Mouse (Mus musculus) MEL (cell line): ENCODE measurements at regions not wholly inside any gene's neighbourhood (a gene's known extent, or its start where the extent isn't known, plus 50 kb on each side); places are given as distances from the start of the nearest gene placed in this dataset.

Source experiments
- DNase-seq: peaks from one replicate; pipeline ENCODE4 v3.0.0; 2011; ENCODE audit warnings: low read depth, low spot score
- H3K27ac ChIP-seq: 2 replicates; pipeline ENCODE4 v1.5.1; 2012; ENCODE audit warnings: low read depth, mild to moderate bottlenecking, control low read depth, low read length, moderate library complexity; ENCODE audit not compliant: control insufficient read depth
- H3K27me3 ChIP-seq, 2 experiments: fragments of 150-350 bp in 1 of 2; sonication (generic) in 1 of 2; 2 replicates each; pipeline ENCODE4 v1.6.1; 2012; ENCODE audit warnings: low read length in 2 of 2, mild to moderate bottlenecking in 2 of 2, improper control_type of control experiment in 1 of 2, moderate library complexity in 1 of 2; ENCODE audit not compliant: insufficient read depth in 2 of 2, control insufficient read depth in 1 of 2
- H3K36me3 ChIP-seq, 2 experiments: 2 replicates each; pipeline ENCODE4 v1.6.1; 2012 to 2014; ENCODE audit warnings: low read length in 2 of 2, improper control_type of control experiment in 1 of 2, inconsistent platforms in 1 of 2, mild to moderate bottlenecking in 1 of 2; ENCODE audit not compliant: insufficient read depth in 2 of 2, control insufficient read depth in 1 of 2
- H3K4me1 ChIP-seq, 2 experiments: fragments of 150-350 bp in 1 of 2; sonication (generic) in 1 of 2; 2 replicates each; pipeline ENCODE4 v1.6.1; 2012; ENCODE audit warnings: low read length in 2 of 2, improper control_type of control experiment in 1 of 2, mild to moderate bottlenecking in 1 of 2; ENCODE audit not compliant: insufficient read depth in 2 of 2, control insufficient read depth in 1 of 2
- H3K4me3 ChIP-seq, 2 experiments: fragments of 150-350 bp in 1 of 2; sonication (generic) in 1 of 2; 2 replicates each; pipeline ENCODE4 v1.5.1; 2012; ENCODE audit warnings: low read depth in 2 of 2, low read length in 2 of 2, mild to moderate bottlenecking in 2 of 2, moderate library complexity in 2 of 2, control low read depth in 1 of 2, improper control_type of control experiment in 1 of 2; ENCODE audit not compliant: control insufficient read depth in 1 of 2, insufficient read depth in 1 of 2
- H3K79me2 ChIP-seq: 2 replicates; pipeline ENCODE4 v1.6.1; 2012; ENCODE audit warnings: mild to moderate bottlenecking, low read length, moderate library complexity; ENCODE audit not compliant: control insufficient read depth, poor library complexity, insufficient read depth
- H3K9ac ChIP-seq: 2 replicates; pipeline ENCODE4 v1.6.1; 2012; ENCODE audit warnings: low read depth, mild to moderate bottlenecking, control low read depth, low read length, moderate library complexity; ENCODE audit not compliant: control insufficient read depth, poor library complexity, severe bottlenecking
- H3K9me3 ChIP-seq: fragments of 150-350 bp; sonication (generic); replicated peaks from 2 replicates; pipeline ENCODE4 v1.6.1; 2012; ENCODE audit warnings: mild to moderate bottlenecking, low read length, improper control_type of control experiment, moderate library complexity; ENCODE audit not compliant: insufficient read depth
- BHLHE40 ChIP-seq: IDR thresholded peaks from 2 replicates; pipeline ENCODE4 v1.6.1; 2012; ENCODE audit warnings: low read depth, mild to moderate bottlenecking, inconsistent platforms, low read length, improper control_type of control experiment, borderline replicate concordance
- E2F4 ChIP-seq: IDR thresholded peaks from 2 replicates; pipeline ENCODE4 v1.6.1; 2011; ENCODE audit warnings: low read depth, low read length, improper control_type of control experiment, borderline replicate concordance
- EP300 ChIP-seq, 2 experiments: IDR thresholded peaks; 2 replicates each; pipeline ENCODE4 v1.6.1; 2011; ENCODE audit warnings: improper control_type of control experiment in 2 of 2, low read length in 2 of 2, low read depth in 1 of 2, mild to moderate bottlenecking in 1 of 2
- ETS1 ChIP-seq: IDR thresholded peaks from 2 replicates; pipeline ENCODE4 v1.6.1; 2012; ENCODE audit warnings: low read depth, mild to moderate bottlenecking, inconsistent platforms, low read length, improper control_type of control experiment, moderate library complexity
- GABPA ChIP-seq: IDR thresholded peaks from 2 replicates; pipeline ENCODE4 v1.6.1; 2012; ENCODE audit warnings: low read depth, mild to moderate bottlenecking, inconsistent platforms, low read length, improper control_type of control experiment, moderate library complexity
- GATA1 ChIP-seq: IDR thresholded peaks from 2 replicates; pipeline ENCODE4 v1.6.1; 2011; ENCODE audit warnings: low read depth, low read length, improper control_type of control experiment
- JUND ChIP-seq: IDR thresholded peaks from 2 replicates; pipeline ENCODE4 v1.6.1; 2011; ENCODE audit warnings: low read depth, mild to moderate bottlenecking, improper control_type of control experiment, low read length
- MAX ChIP-seq: IDR thresholded peaks from 2 replicates; pipeline ENCODE4 v1.6.1; 2011; ENCODE audit warnings: low read length, improper control_type of control experiment
- MAZ ChIP-seq: IDR thresholded peaks from 2 replicates; pipeline ENCODE4 v1.6.1; 2012; ENCODE audit warnings: low read depth, mild to moderate bottlenecking, inconsistent platforms, low read length, improper control_type of control experiment
- MXI1 ChIP-seq: IDR thresholded peaks from 2 replicates; pipeline ENCODE4 v1.6.1; 2011; ENCODE audit warnings: mild to moderate bottlenecking, low read depth, low read length, improper control_type of control experiment
- MYB ChIP-seq: IDR thresholded peaks from 2 replicates; pipeline ENCODE4 v1.6.1; 2011; ENCODE audit warnings: mild to moderate bottlenecking, low read depth, low read length, improper control_type of control experiment
- NELFE ChIP-seq: IDR thresholded peaks from 2 replicates; pipeline ENCODE4 v1.6.1; 2011; ENCODE audit warnings: low read depth, low read length, improper control_type of control experiment
- NRF1 ChIP-seq: IDR thresholded peaks from 2 replicates; pipeline ENCODE4 v1.6.1; 2014; ENCODE audit warnings: low read depth, mild to moderate bottlenecking, inconsistent platforms, low read length, improper control_type of control experiment, moderate library complexity; ENCODE audit not compliant: poor library complexity, insufficient read depth, severe bottlenecking
- POLR2AphosphoS5 ChIP-seq: IDR thresholded peaks from 2 replicates; pipeline ENCODE4 v1.6.1; 2012; ENCODE audit warnings: low read depth, borderline replicate concordance, mild to moderate bottlenecking, inconsistent platforms, low read length, moderate library complexity, mixed read lengths
- RAD21 ChIP-seq: IDR thresholded peaks from 2 replicates; pipeline ENCODE4 v1.6.1; 2011; ENCODE audit warnings: mild to moderate bottlenecking, low read depth, low read length, improper control_type of control experiment
- SIN3A ChIP-seq: IDR thresholded peaks from 2 replicates; pipeline ENCODE4 v1.6.1; 2012; ENCODE audit warnings: low read length, improper control_type of control experiment, inconsistent platforms
- SMC3 ChIP-seq: IDR thresholded peaks from 2 replicates; pipeline ENCODE4 v1.6.1; 2011; ENCODE audit warnings: low read depth, low read length, improper control_type of control experiment
- TAL1 ChIP-seq: IDR thresholded peaks from 2 replicates; pipeline ENCODE4 v1.6.1; 2012; ENCODE audit warnings: mild to moderate bottlenecking, inconsistent platforms, low read length, moderate library complexity, mixed read lengths
- USF1 ChIP-seq: IDR thresholded peaks from 2 replicates; pipeline ENCODE4 v1.6.1; 2014; ENCODE audit warnings: low read depth, mild to moderate bottlenecking, inconsistent platforms, low read length, improper control_type of control experiment, moderate library complexity
- USF2 ChIP-seq, 2 experiments: IDR thresholded peaks; 2 replicates each; pipeline ENCODE4 v1.6.1; 2011 to 2012; ENCODE audit warnings: improper control_type of control experiment in 2 of 2, low read length in 2 of 2, borderline replicate concordance in 1 of 2, inconsistent platforms in 1 of 2, low read depth in 1 of 2, mild to moderate bottlenecking in 1 of 2; ENCODE audit not compliant: insufficient read depth in 1 of 2
- ZC3H11A ChIP-seq: IDR thresholded peaks from 2 replicates; pipeline ENCODE4 v1.6.1; 2012; ENCODE audit warnings: low read depth, mild to moderate bottlenecking, inconsistent platforms, low read length, improper control_type of control experiment
- ZMIZ1 ChIP-seq: IDR thresholded peaks from 2 replicates; pipeline ENCODE4 v1.6.1; 2012; ENCODE audit warnings: low read depth, mild to moderate bottlenecking, inconsistent platforms, low read length, improper control_type of control experiment, moderate library complexity
- ZNF384 ChIP-seq: IDR thresholded peaks from 2 replicates; pipeline ENCODE4 v1.6.1; 2012; ENCODE audit warnings: low read depth, mild to moderate bottlenecking, inconsistent platforms, low read length, improper control_type of control experiment

GRCm38 (mm10) chr14:48022271-48022670, 98.4 kb upstream of the Peli2 start:
- no peak overlapping the region for H3K27ac ChIP-seq
- no peak for TF ChIP-seq SMC3
- no peak for TF ChIP-seq MYB
- TF ChIP-seq RAD21: no peak
- TF ChIP-seq TAL1: no peak
- no peak for TF ChIP-seq E2F4
- no peak overlapping the region for H3K9ac ChIP-seq
- H3K4me1 ChIP-seq: no peaks in the 10 kb centered on the region
- no peak for DNase-seq
- H3K9me3 ChIP-seq: no peaks in the 10 kb centered on the region
- no peak overlapping the region for H3K4me3 ChIP-seq
- H3K79me2 ChIP-seq: no peaks in the 10 kb centered on the region
- no peaks in the 10 kb centered on the region for H3K27me3 ChIP-seq
- no peaks in the 10 kb centered on the region for H3K36me3 ChIP-seq

GRCm38 (mm10) chr14:48024051-48024693, 96.5 kb upstream of the Peli2 start:
- Histone ChIP-seq H3K4me3 (no peak overlapping the region), H3K4me1 (no peaks in the 10 kb centered on the region), H3K9ac (no peak overlapping the region), H3K79me2 (no peaks in the 10 kb centered on the region), H3K27ac (no peak overlapping the region), H3K27me3 (no peaks in the 10 kb centered on the region), H3K36me3 (no peaks in the 10 kb centered on the region), H3K9me3 (no peaks in the 10 kb centered on the region)
- no peak for DNase-seq
- TF ChIP-seq ZNF384 (no peak), MXI1 (no peak), NELFE (no peak), USF1 (no peak), USF2 (IDR thresholded peaks at IDR 0.05; ENCODE audit: borderline replicate concordance in 1 of 2, insufficient read depth in 1 of 2, low read depth in 1 of 2, low read length in 2 of 2) (no peak), ETS1 (no peak), MAX (no peak), TAL1 (no peak), GABPA (no peak), MAZ (no peak), ZC3H11A (no peak)

GRCm38 (mm10) chr14:48039286-48039790, 81.3 kb upstream of the Peli2 start:
- H3K4me3 ChIP-seq: no peak overlapping the region
- TF ChIP-seq USF2 (IDR thresholded peaks at IDR 0.05; ENCODE audit: borderline replicate concordance in 1 of 2, insufficient read depth in 1 of 2, low read depth in 1 of 2, low read length in 2 of 2) (no peak), EP300 (IDR thresholded peaks at IDR 0.05; ENCODE audit: low read depth in 1 of 2, low read length in 2 of 2) (no peak), SIN3A (no peak), GABPA (no peak), ZMIZ1 (no peak), RAD21 (no peak), JUND (no peak), GATA1 (no peak), NRF1 (no peak), MYB (no peak), BHLHE40 (no peak), POLR2AphosphoS5 (no peak)
- H3K79me2 ChIP-seq: no peaks in the 10 kb centered on the region
- no peak overlapping the region for H3K27ac ChIP-seq
- no peaks in the 10 kb centered on the region for H3K9me3 ChIP-seq
- H3K9ac ChIP-seq: no peak overlapping the region
- DNase-seq: no peak
- no peaks in the 10 kb centered on the region for H3K36me3 ChIP-seq
- no peaks in the 10 kb centered on the region for H3K27me3 ChIP-seq
- no peaks in the 10 kb centered on the region for H3K4me1 ChIP-seq
